Mouse (Mus musculus) ES-E14 (cell line): ENCODE results near the gene Cys1. TPM values are rescaled to one million over a fixed set of nuclear protein-coding genes. Genes with fewer than 3 reads are reported as not detected.

Experiments used
- DNase-seq: peaks from one replicate; pipeline ENCODE4 v3.0.0-alpha.2; 2013; ENCODE audit warnings: low read depth, low spot score
- H3K27ac ChIP-seq: 2 replicates; pipeline ENCODE4 v1.5.1; 2012; ENCODE audit warnings: low read depth, mild to moderate bottlenecking, low read length, moderate library complexity, mixed read lengths; ENCODE audit not compliant: poor library complexity, insufficient read depth, severe bottlenecking
- H3K36me3 ChIP-seq: 2 replicates; pipeline ENCODE4 v1.6.1; 2012; ENCODE audit warnings: mild to moderate bottlenecking, low read length, moderate library complexity, mixed read lengths; ENCODE audit not compliant: control insufficient read depth, poor library complexity, insufficient read depth, severe bottlenecking
- H3K4me1 ChIP-seq, 2 experiments: fragments of 150-350 bp in 1 of 2; sonication (generic) in 1 of 2; 2 replicates each; pipeline ENCODE4 v1.6.1; 2012; ENCODE audit warnings: low read length in 2 of 2, mild to moderate bottlenecking in 1 of 2, mixed read lengths in 1 of 2; ENCODE audit not compliant: control insufficient read depth in 2 of 2, insufficient read depth in 2 of 2, poor library complexity in 1 of 2
- H3K4me3 ChIP-seq, 2 experiments: fragments of 150-350 bp in 1 of 2; sonication (generic) in 1 of 2; 2 replicates each; pipeline ENCODE4 v1.5.1; 2012; ENCODE audit warnings: low read length in 2 of 2, low read depth in 1 of 2, mild to moderate bottlenecking in 1 of 2, mixed read lengths in 1 of 2; ENCODE audit not compliant: insufficient read depth in 1 of 2, poor library complexity in 1 of 2, severe bottlenecking in 1 of 2
- H3K9ac ChIP-seq: 2 replicates; pipeline ENCODE4 v1.6.1; 2012; ENCODE audit warnings: low read depth, mild to moderate bottlenecking, low read length, mixed read lengths; ENCODE audit not compliant: poor library complexity, insufficient read depth, severe bottlenecking
- H3K9me3 ChIP-seq: fragments of 150-350 bp; sonication (generic); 2 replicates; pipeline ENCODE4 v1.6.1; 2012; ENCODE audit warnings: low read depth, mild to moderate bottlenecking, low read length; ENCODE audit not compliant: control insufficient read depth, insufficient read depth
- CHD2 ChIP-seq: IDR thresholded peaks from 2 replicates; pipeline ENCODE4 v1.6.1; 2014; ENCODE audit warnings: mild to moderate bottlenecking, low read depth, low read length, inconsistent platforms
- HCFC1 ChIP-seq: IDR thresholded peaks from 2 replicates; pipeline ENCODE4 v1.6.1; 2012; ENCODE audit warnings: low read length, inconsistent platforms, borderline replicate concordance; ENCODE audit not compliant: insufficient read depth
- MAFK ChIP-seq: IDR thresholded peaks from 2 replicates; pipeline ENCODE4 v1.6.1; 2014; ENCODE audit warnings: mild to moderate bottlenecking, low read depth, low read length, inconsistent platforms; ENCODE audit not compliant: insufficient read depth
- ZC3H11A ChIP-seq: IDR thresholded peaks from 2 replicates; pipeline ENCODE4 v1.6.1; 2012; ENCODE audit warnings: low read depth, mild to moderate bottlenecking, inconsistent platforms, low read length, borderline replicate concordance
- ZNF384 ChIP-seq: IDR thresholded peaks from 2 replicates; pipeline ENCODE4 v1.6.1; 2012; ENCODE audit warnings: low read depth, low read length, inconsistent platforms
- in situ Hi-C, 2 experiments: fragments of 600-800 bp; cut with MboI; formaldehyde crosslinking; loops; one replicate each; pipeline ENCODE4 v1.15.1; 2025; ENCODE audit warnings: low sequenced_read_pairs in 2 of 2, inconsistent platforms in 1 of 2; ENCODE audit not compliant: unreplicated experiment in 2 of 2
- total RNA-seq: library from RNA; depleted of rRNA; stranded (reverse); fragments of 300-350 nt; gene quantifications from 2 replicates; pipeline ENCODE4 v1.2.3, GENCODE M21; 2012

Cys1 gene
- total RNA-seq, 1 experiment: not detected

DNA sequence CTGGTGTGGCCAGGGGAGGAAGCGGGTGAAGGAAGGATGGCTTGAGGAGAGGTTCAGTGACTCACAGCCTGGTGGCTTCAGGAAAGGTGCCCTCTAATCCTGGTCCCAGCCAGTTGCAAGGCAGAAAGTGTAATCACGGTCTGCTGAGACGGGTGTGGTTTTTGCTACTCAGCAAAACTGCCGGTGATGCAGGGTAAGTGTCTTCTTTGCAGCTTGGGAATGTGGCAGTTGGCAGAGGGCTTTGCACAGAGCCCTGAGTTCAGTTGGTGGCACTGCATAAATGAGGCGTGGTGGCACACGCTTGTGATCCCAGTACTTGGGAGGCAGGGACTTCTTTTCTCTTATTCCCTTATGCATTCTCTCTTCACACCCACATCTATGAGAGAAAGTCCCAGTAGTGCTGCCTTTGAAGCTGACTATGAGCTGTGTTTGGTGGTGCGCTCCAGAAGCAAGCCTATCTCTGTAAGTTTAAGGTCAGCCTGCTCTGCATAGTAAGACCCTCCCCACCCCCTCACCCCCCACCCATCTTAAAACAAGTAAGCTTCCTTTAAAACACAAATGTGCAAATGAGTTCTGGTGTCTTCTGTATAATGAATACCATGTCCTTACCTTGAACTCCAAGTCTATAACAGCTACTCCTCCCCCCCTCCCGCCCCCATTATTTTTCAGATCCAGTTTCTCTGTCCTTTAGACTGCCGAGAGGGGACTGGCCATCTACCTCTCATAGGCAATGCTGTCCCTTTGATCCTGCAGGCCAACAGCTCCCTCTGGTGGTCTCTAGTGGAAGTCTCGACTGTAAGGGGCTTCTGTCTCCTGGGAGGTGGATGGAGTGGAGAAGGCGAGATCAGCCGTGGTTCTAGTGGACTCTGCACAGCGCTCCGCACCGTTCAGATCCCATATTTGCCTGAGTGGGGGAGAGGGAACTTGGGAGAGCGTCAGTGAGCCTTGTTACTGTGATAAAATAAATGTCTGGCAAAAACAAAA lies 15.2 kb upstream of the Cys1 start:
- H3K36me3 ChIP-seq: no peaks in the 10 kb centered on the region
- H3K9me3 ChIP-seq: no peaks in the 10 kb centered on the region
- H3K4me1 ChIP-seq: peaks cover 0 to 7% of the 10 kb centered on the region in 2 experiments; a peak in 1 of 4 replicates
- TF ChIP-seq ZC3H11A (peak; percentile 39; the same call in 1 of the 2 replicates), MAFK (no peak), ZNF384 (no peak), CHD2 (no peak), HCFC1 (no peak)
- no peak overlapping the region for H3K9ac ChIP-seq
- H3K27ac ChIP-seq: no peak overlapping the region
- in situ Hi-C loops: loop anchor here in 1 of 2 experiments (10.0 kb wide), 1 partner anchor 222 kb away; no protein-coding TSS in a partner anchor
- peak; percentile 79 for DNase-seq
- peak overlapping the region in 1 of 2 experiments; percentile 66; a peak in 2 of 4 replicates for H3K4me3 ChIP-seq

DNA sequence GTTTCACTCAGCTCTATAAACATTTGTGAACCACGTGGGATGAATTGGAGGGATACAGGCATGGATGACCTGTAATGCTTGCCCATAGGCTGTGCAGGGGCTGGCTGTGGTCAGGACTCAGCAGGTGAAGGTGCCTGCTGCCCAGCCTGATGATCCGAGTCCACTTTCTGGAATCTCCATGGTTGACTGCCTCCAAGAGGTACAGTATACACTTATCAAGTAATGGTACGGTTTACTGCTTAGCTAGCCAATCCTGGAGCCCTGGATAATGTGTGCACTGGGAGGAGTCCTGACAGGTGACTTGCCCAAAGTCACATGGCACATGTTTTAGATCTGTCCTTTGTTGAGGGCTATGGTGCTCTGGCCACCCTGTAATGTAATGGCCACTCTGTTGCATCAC lies 8.7 kb upstream of the Cys1 start:
- H3K9ac ChIP-seq: no peak overlapping the region
- DNase-seq: no peak
- in situ Hi-C loops: loop anchor here in 1 of 2 experiments (10.0 kb wide), 1 partner anchor 216 kb away; no protein-coding TSS in a partner anchor
- no peaks in the 10 kb centered on the region for H3K9me3 ChIP-seq
- H3K4me1 ChIP-seq: no peaks in the 10 kb centered on the region
- H3K36me3 ChIP-seq: no peaks in the 10 kb centered on the region
- TF ChIP-seq ZC3H11A (no peak), ZNF384 (no peak), CHD2 (no peak), MAFK (no peak), HCFC1 (no peak)
- no peak overlapping the region for H3K27ac ChIP-seq
- no peak overlapping the region for H3K4me3 ChIP-seq

DNA sequence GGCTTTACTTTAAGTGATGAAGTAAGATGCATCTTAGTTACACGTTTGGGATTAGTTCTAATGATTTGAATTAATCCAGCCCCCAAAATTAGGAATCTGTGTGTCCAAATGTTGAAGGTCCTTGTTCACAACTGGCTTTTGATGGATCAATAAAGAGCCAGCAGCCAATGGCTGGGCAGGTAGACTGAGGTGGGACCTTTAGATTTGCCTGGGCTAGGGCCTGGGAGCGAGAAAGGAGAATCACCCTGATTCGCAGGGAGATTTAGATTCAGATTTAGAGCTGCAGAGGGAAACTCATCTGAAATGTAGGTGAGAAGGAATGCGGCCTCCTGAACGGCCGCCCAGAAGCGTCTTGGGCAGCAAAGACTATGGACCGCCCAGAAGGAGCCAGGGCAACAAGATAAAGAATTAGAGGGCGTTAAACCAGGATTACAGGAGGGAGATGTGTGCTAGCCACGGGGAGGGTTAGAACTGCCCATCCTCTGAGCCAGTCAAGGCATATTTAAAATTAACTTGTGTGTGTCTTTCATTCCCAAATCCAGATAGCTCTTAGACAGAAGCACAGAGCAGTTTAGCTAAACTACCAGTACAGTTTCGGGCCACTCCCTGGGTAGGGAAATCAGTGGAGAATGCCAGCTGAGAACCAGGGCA lies 5.2 kb upstream of the Cys1 start:
- Histone ChIP-seq H3K9me3 (no peaks in the 10 kb centered on the region), H3K9ac (no peak overlapping the region), H3K4me3 (no peak overlapping the region), H3K4me1 (no peaks in the 10 kb centered on the region), H3K36me3 (no peaks in the 10 kb centered on the region), H3K27ac (no peak overlapping the region)
- no peak for DNase-seq
- in situ Hi-C loops: no loop called here
- no peak for TF ChIP-seq MAFK
- no peak for TF ChIP-seq HCFC1
- no peak for TF ChIP-seq ZC3H11A
- no peak for TF ChIP-seq ZNF384
- TF ChIP-seq CHD2: no peak

DNA sequence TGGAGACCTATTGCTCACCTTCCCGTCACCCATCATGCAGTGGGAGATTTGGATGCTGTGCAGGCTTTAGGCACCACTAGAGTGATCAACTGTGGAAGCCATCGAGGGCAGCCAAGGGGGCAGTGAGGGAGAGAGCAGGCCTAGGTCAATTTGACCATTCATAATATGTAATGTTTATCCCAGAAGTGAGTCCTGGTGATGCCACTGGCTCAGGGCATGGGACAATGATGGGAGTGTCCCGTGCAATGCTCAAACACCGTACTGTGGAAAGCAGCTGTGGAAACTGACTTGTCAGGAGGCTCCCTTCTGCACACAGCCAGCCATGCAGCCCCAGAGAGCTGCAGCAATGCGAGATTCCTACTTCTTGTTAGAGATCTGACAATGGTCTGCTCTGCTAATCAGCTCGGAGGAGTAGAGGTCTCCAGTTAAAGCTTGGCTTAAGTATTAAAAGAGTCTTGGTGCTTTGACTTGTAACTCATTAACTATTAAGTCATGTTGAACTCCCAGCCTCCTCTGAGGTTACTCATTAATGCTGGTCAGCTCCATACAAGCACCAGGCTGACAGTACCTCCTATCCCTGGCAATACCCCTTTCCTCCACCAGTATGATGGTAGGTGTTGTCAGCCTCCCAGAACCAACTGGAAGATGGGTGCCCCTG lies 4.6 kb upstream of the Cys1 start:
- no peak for DNase-seq
- Histone ChIP-seq H3K9ac (no peak overlapping the region), H3K27ac (no peak overlapping the region), H3K9me3 (no peaks in the 10 kb centered on the region), H3K4me1 (peaks cover 0 to 2% of the 10 kb centered on the region in 2 experiments; a peak in 1 of 4 replicates), H3K4me3 (no peak overlapping the region), H3K36me3 (no peaks in the 10 kb centered on the region)
- in situ Hi-C loops: no loop called here
- TF ChIP-seq ZNF384: no peak
- no peak for TF ChIP-seq MAFK
- no peak for TF ChIP-seq ZC3H11A
- TF ChIP-seq CHD2: no peak
- TF ChIP-seq HCFC1: no peak
